Mouse (Mus musculus): ENCODE measurements around the gene Wdr12. TPM values are rescaled to one million over a fixed set of nuclear protein-coding genes. Genes with fewer than 3 reads are reported as not detected.

Gene Wdr12
- total RNA-seq, 2 experiments from 2014 or later: 26.2 to 30.5 TPM

Other genes starting within 250 kb of the Wdr12 start
- 10 to 100 TPM; 51.4 to 52.5 TPM for gene Fam117b, start 185.6 kb downstream of the Wdr12 start, total RNA-seq (2021)
- 10 to 100 TPM; 33.7 to 36.5 TPM for gene Ica1l, start 55.5 kb downstream of the Wdr12 start, total RNA-seq (2021)
- 10 to 100 TPM; 25.5 to 27.3 TPM for gene Carf, start 398 bp downstream of the Wdr12 start, total RNA-seq (2021)
- 10 to 100 TPM; 20.2 to 23.9 TPM for gene Nbeal1, start 82.0 kb upstream of the Wdr12 start, total RNA-seq (2021)
- gene Cyp20a1, start 244.7 kb upstream of the Wdr12 start, total RNA-seq (2021): 10 to 100 TPM; 12.6 to 12.8 TPM

All from layer of hippocampus, postnatal 14 days (tissue).